Mouse (Mus musculus): ENCODE data around the gene P4ha1.
"Not testable (repeated sequence)": the region's sequence is repeated elsewhere in the genome, so short reads cannot be mapped to it uniquely, and the experiment has no call there.

P4ha1 gene

DNA sequence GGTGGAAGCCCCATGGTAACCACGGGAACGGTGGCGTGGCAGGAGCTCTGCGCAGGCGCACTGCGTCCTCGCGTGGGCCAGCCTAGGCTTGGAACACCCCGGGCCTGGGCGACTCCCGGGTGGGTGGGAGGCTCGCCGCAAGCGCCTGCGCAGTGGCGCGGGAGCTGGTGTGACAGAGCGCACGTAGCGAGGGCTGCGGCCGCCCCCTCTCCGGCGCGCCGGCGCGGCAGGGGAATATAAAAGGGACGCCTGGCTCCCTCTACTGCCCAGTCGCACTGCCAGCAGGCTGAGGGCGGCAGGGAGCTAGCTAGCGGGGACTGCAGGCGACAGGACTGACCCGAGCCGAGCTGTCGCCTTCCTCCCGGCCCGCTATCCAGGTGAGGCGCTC lies at the start of gene P4ha1:
Gene P4ha1, plus strand, starts transcription at position 197 of the 388 bp plus-strand sequence.
- ATAC-seq (ENCODE audit: low TSS enrichment) = peak; percentile 84

DNA sequence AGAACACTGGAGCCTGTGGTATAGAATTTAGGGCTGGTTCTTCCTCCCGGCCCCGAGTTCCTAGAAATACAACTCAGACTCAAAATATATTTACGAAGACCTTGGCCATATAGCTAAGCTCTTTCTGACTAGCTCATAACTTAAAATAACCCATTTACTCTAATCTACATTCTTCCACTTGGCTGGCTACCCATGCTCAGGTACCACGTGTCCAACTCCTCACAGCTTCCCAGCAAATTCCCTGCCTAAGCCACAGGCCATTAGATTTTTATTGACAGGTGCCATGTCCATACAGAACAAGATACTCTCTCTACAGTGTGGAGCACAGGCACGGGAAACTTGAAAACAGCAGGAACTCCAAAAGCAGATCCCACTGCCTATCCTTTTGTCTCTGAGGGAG lies 47.4 kb upstream of the P4ha1 start:
- no peak for ATAC-seq (ENCODE audit: low TSS enrichment)

- no peak for ATAC-seq (ENCODE audit: low TSS enrichment)
Measured at GRCm38 (mm10) chr10:59277116-59277515, 46.0 kb upstream of the P4ha1 start.

- ATAC-seq (ENCODE audit: low TSS enrichment) = no peak
Measured at GRCm38 (mm10) chr10:59277729-59278475, 45.2 kb upstream of the P4ha1 start.

DNA sequence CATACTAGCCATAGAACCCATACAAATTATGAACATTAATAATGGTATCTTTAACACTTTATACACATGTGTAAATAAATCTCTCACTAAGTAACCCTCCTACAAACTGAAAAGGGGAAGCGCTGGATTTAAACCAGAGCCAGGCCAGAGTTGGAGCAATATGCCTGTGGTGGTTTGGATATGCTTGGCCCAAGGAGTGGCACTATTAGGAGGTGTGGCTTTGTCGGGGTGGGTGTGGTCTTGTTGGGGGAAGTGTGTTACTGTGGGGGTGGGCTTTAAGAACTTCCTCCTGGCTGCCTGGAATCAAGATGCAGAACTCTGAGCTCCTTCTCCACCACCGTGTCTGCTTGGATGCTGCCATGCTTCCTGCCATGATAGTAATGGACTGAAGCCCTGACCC lies 39.9 kb upstream of the P4ha1 start:
- ATAC-seq (ENCODE audit: low TSS enrichment) = no peak

DNA sequence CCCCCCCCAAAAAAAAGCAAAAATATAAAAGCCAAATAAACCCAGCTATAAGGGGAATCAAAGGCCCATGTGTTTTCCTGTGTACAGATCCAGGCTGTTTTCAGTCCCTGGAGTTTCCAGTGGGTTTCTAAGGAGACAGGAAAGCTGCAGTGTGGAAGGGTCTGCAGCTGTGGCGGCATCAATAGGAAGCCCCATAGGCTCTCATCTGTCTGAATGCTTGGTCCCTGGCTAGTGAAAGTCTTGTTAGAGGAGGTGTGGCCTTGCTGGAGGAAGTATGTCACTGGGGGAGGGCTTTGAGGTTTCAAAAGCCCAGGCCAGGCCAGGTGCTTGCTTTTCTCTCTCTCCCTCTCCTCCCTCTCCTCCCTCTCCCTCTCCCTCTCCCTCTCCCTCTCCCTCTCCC lies 39.3 kb upstream of the P4ha1 start:
- no peak for ATAC-seq (ENCODE audit: low TSS enrichment)

DNA sequence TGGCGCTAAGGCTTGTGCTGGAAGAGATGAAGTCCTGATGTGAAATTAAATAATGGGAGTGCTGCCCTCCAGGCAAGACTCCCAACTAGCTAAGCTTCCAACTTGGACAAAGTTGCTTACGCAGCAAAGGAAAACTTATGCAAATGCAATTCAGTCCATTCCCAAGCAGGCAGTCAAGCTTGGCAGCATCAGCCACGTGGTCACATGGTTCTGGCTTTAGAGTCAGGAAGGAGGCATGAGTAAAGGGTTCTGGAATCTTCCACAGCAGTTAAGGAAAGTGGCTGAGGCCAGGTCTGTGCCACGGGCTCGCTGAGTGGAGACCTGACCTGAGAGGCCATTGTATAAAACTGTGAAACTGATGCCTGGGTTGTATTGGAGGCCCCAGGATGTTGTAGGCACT lies 37.6 kb upstream of the P4ha1 start:
- ATAC-seq (ENCODE audit: low TSS enrichment) = peak; percentile 78

DNA sequence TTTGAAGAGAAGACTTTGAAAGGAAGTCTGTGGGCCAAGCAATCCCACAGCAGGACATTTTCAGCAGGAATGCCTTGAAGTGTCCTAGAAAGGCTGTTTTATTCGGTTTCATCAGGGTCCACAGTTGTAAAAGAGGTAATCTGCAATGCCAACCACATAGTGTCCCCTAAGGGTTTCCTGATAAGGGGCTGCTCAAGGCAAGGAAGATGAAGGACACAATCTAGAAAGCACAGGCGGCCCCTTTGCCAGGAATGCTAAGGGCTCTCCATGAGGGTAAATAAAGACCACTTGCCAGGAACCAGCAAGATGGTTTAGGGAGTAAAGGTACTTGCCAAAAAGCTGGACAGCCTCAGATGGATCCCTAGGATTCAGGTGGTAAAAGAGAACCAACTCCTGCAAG lies 35.8 kb upstream of the P4ha1 start:
- no peak for ATAC-seq (ENCODE audit: low TSS enrichment)

DNA sequence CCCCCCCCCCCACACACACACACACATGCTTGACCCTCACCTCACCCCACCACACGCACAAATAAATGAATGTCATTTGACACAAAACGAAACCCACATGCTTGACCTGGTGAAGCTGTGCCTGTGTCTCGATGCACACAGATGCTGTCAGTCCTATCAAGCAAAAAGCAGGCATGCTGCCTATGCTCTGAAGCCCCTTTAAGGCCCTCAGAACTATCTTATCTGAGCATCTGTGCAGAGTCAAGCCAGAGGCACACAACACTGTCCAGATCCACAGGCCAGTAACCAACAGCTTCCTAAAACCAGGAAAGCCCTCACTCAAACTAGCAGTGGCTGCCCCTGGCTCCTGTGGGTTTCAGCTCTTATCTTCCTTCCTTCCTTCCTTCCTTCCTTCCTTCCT lies 35.4 kb upstream of the P4ha1 start:
- ATAC-seq (ENCODE audit: low TSS enrichment) = no peak

- no peak for ATAC-seq (ENCODE audit: low TSS enrichment)
Measured at GRCm38 (mm10) chr10:59289062-59289461, 34.0 kb upstream of the P4ha1 start.

DNA sequence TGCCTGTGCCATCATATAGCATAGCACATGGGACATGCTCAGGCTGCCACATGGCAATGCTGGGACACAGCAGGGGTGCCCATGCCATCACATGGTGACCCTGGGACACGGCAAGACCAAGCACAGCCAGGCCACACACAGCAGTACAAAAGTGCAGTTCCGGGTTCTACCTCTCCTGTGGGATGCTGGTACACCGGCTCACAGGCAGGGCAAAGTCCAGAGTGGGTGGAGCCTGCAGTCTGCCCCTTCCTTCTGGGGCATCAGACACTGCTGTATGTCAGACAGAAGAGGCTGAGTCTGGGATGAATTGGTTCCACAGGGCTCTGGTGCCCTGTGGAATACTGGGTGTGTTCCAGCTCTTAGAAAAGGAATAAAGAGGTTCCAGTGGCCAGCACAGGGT lies 31.6 kb upstream of the P4ha1 start:
- ATAC-seq (ENCODE audit: low TSS enrichment) = no peak

- no peak for ATAC-seq (ENCODE audit: low TSS enrichment)
Measured at GRCm38 (mm10) chr10:59292079-59292478, 31.0 kb upstream of the P4ha1 start.

- peak; percentile 76 for ATAC-seq (ENCODE audit: low TSS enrichment)
Measured at GRCm38 (mm10) chr10:59292558-59292957, 30.5 kb upstream of the P4ha1 start.

GRCm38 (mm10) chr10:59295241-59295811 lies 27.8 kb upstream of the P4ha1 start:
- peak; percentile 56 for ATAC-seq (ENCODE audit: low TSS enrichment)

- ATAC-seq (ENCODE audit: low TSS enrichment) = peak; percentile 80
Measured at GRCm38 (mm10) chr10:59296261-59296660, 26.8 kb upstream of the P4ha1 start.

DNA sequence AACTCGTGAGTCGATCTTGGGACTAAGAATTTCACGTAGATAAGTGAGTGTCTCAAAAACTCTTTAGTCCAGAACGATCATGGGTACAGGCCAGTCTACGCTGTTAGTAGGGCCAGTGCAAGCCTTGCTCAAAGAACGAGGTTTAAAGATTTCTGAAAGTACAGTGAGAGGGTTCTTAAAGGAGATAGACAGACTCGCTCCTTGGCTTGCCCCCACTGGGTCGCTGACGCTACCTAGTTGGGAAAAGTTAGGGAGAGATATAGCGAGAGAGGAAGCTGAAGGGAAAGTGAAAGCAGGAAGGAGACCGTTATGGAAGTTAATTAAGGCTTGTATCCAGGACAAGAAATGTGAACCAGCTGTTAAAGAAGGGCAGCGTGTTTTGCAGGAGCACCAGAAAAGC lies 20.4 kb upstream of the P4ha1 start:
- not testable (repeated sequence) for ATAC-seq (ENCODE audit: low TSS enrichment)

GRCm38 (mm10) chr10:59308993-59309715 lies 13.9 kb upstream of the P4ha1 start:
- ATAC-seq (ENCODE audit: low TSS enrichment) = peak; percentile 91

DNA sequence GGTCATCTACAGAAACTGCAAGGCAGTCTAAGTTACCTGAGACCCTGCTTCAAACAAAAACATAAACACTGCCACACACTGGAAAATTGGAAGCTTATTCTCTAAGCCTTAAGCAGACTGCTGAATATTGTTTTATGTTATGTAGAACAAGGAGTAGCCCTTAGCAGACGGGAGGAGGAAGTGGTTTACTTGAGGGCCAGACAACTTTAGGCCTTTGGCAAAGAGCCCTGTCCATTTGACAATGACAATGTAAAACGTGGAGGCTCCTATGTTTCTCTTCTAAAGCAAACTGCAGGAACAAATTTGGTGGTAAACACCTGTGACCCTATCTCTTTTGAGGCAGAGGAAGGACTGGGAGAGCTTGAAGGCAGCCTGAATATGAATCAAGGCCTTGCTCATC lies 13.0 kb upstream of the P4ha1 start:
- ATAC-seq (ENCODE audit: low TSS enrichment) = no peak

DNA sequence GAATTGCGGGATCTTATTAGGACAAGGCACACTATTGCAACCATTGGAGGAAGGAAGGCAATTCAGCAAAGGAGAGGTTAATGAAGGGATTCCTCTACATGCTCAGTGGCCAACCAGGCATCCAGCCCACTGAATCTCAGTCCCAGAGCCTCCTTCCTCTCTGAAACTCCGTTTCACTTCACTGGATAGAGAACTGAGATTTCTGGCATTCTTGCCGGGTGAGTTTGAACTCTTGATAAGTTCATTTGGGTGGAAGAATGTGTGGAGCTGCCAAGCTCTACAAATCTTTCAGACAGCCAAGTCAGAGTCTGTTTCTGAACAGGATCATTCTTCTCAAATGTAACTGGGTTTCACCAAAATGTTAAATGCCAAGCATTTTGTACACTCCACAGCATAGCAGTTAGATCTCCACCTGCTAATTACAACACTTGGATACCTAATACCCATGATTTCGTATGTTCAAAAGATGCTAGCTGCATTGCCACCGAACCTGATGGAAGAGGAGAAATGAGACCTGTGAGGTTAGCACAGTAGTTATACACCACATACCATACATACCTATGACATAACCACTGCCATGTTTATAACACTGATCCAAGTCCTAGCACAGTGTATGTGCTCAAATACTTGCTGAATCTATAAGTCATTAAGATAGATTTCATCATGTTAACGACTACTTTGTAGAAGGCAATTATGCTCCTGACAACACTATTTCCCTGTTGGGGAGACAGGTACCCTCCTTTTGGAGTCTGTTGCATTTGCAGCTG lies 12.2 kb upstream of the P4ha1 start:
- ATAC-seq (ENCODE audit: low TSS enrichment) = no peak

- no peak for ATAC-seq (ENCODE audit: low TSS enrichment)
Measured at GRCm38 (mm10) chr10:59311881-59312280, 11.2 kb upstream of the P4ha1 start.

DNA sequence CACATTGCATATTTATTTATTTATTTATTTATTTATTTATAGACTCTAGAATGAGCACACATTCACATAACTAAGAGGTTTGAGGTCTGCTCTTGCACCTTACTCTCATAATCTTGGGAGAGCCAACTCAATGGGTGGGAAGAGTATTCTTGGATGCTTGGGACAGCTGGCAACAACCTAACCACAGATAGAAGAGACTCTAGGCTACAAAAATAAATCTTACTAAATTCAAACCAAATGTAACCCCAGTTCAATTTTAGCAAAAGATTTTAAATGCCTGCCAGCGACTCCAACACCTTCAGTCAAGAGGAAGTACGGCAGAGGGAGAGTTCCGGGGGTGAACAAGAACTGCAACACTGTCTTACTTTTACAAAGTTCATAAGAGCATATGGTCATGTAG lies 2.0 kb upstream of the P4ha1 start:
- peak; percentile 45 for ATAC-seq (ENCODE audit: low TSS enrichment)

DNA sequence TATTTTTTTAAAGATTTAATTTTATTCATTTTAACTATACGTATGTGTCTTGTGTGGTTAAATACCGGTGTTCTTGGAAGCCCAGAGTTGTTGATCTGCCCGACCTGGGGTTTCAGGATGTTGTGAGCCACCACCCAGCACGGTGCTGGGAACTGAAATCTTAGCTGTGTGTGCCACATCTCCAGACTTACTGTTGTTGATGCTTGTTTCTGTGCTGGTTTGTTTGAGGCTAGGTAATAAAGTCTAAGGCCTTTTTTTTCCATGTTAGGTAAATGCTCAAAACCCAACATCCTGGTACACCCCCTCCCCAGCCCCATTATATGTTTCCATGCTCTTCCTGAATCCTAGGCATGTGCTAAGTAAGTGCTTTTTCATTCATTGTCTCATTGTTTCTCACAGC lies 825 bp upstream of the P4ha1 start:
- no peak for ATAC-seq (ENCODE audit: low TSS enrichment)

Data from frontal cortex, adult (tissue).